ENCODE assay signal across 11 mouse cellular contexts in the genomic region with DNA sequence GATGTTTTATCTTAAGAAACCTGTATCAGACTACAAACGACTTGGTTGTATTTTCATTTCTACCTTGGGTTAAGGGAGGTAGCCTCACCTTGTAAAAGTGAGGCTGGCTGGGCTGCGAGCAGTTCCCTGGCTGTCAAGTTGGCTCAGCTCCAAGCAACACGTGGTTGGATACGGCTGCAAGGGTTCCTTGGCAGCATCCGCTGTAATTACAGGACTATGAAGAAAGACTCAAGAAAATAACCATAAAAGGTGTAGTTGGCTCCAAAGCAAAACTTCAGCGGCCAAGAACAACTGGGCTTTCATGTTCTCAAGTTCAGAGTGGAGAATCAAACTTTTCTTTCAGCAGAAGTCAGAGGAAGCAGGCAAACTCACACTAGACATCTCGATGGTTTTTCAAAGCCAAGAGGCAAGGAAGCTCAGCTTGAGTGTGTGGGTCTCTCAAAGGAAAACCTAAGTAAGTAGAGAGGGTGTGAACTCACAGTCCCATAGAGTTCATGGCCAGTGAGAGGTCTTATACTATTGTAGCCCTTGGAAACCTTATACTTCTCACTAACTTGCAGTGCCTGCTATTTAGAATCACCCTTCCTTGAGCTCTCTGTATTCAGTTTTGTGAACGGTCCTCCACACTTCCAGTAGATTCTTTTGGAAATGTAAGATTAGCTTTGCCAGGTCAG.
A peak's percentile ranks its signal among the peaks of the same experiment; 100 is the strongest.
DNase-seq lines count a peak whose midpoint lies in the region; ATAC-seq lines count a peak whose summit lies in the region.
"Had no signal": no experiment of that assay in that cellular context is flagged by ENCODE, and none has a peak within 500 bp of the region (broad histone marks: within the 10 kb centered on the region; RNA-seq: fewer than 3 reads in every experiment).

No protein-coding gene starts in this region.

- H3K4me2 ChIP-seq in heart, embryonic 11.5 days, result no peak overlapping the region
- no peak overlapping the region for H3K4me2 ChIP-seq in lung, embryonic 16.5 days (ENCODE audit: low read depth, low read length)
- no peak overlapping the region for H3K4me2 ChIP-seq in intestine, embryonic 16.5 days (ENCODE audit: low read depth, low read length)
- H3K4me2 ChIP-seq: heart, embryonic 15.5 days had no signal

- H3K9ac ChIP-seq in heart, embryonic 11.5 days (ENCODE audit: low read depth, low read length), result no peak overlapping the region
- H3K9ac ChIP-seq in lung, embryonic 16.5 days (ENCODE audit: low read length), result no peak overlapping the region
- H3K9ac ChIP-seq in intestine, embryonic 16.5 days (ENCODE audit: low read depth, low read length), result no peak overlapping the region
- H3K9ac ChIP-seq: heart, embryonic 15.5 days had no signal

- WGBS in heart, embryonic 11.5 days (ENCODE audit: insufficient replicate concordance), result 68% methylated on average over 8 of the region's 8 CpGs
- WGBS in lung, embryonic 16.5 days, result 33% methylated on average over 8 of the region's 8 CpGs
- 54% methylated on average over 8 of the region's 8 CpGs for WGBS in intestine, embryonic 16.5 days

- H3K27me3 ChIP-seq in heart, embryonic 11.5 days (ENCODE audit: control insufficient read depth, insufficient read depth, low read length), result no peaks in the 10 kb centered on the region
- H3K27me3 ChIP-seq in lung, embryonic 16.5 days (ENCODE audit: control insufficient read depth, insufficient read depth, low read depth, low read length), result no peaks in the 10 kb centered on the region
- H3K27me3 ChIP-seq in intestine, embryonic 16.5 days (replicated peaks; ENCODE audit: control insufficient read depth, insufficient read depth, low read length), result no peaks in the 10 kb centered on the region
- H3K27me3 ChIP-seq: heart, embryonic 15.5 days had no signal

- H3K9me3 ChIP-seq in heart, embryonic 11.5 days (replicated peaks; ENCODE audit: control insufficient read depth, low read length), result no peaks in the 10 kb centered on the region
- H3K9me3 ChIP-seq in lung, embryonic 16.5 days (ENCODE audit: control insufficient read depth, low read length), result no peaks in the 10 kb centered on the region
- no peaks in the 10 kb centered on the region for H3K9me3 ChIP-seq in intestine, embryonic 16.5 days (ENCODE audit: control insufficient read depth, low read length)
- H3K9me3 ChIP-seq: heart, embryonic 15.5 days had no signal

- H3K36me3 ChIP-seq in heart, embryonic 11.5 days (ENCODE audit: control insufficient read depth, insufficient read depth, low read length), result no peaks in the 10 kb centered on the region
- no peaks in the 10 kb centered on the region for H3K36me3 ChIP-seq in lung, embryonic 16.5 days (ENCODE audit: control insufficient read depth, insufficient read depth, low read length)
- H3K36me3 ChIP-seq in intestine, embryonic 16.5 days (ENCODE audit: control insufficient read depth, insufficient read depth, low read length), result no peaks in the 10 kb centered on the region
- H3K36me3 ChIP-seq: heart, embryonic 15.5 days had no signal

- DNase-seq in heart, adult 18-20 months, result peak; percentile 25 to 30
- peak; percentile 71 for DNase-seq in adrenal gland, postnatal 14 days
- DNase-seq in heart, adult 9 months (ENCODE audit: low spot score in 2 of 2), result peak; percentile 19
- no peak for DNase-seq in thymus, postnatal 0 days (ENCODE audit: low spot score)
- DNase-seq in Muller cell, postnatal 12 days (ENCODE audit: inconsistent ontology term), result no peak
- DNase-seq: cerebellum, adult 9-10 months had no signal

- no peak for ATAC-seq in heart, embryonic 11.5 days (replicated peaks; ENCODE audit: insufficient number of reproducible peaks, low FRiP score, low TSS enrichment)
- 0 out of 2 replicates have a peak, but pooled peaks have one; percentile 43 for ATAC-seq in lung, embryonic 16.5 days (ENCODE audit: low read depth)
- ATAC-seq in intestine, embryonic 16.5 days, result no peak

- H3K4me1 ChIP-seq in heart, embryonic 11.5 days (ENCODE audit: control insufficient read depth, insufficient read depth, low read length), result no peaks in the 10 kb centered on the region
- H3K4me1 ChIP-seq in lung, embryonic 16.5 days (replicated peaks; ENCODE audit: control insufficient read depth, insufficient read depth, low read length), result no peaks in the 10 kb centered on the region
- no peaks in the 10 kb centered on the region for H3K4me1 ChIP-seq in intestine, embryonic 16.5 days (ENCODE audit: control insufficient read depth, insufficient read depth, low read length)
- H3K4me1 ChIP-seq: heart, embryonic 15.5 days had no signal

- no peak overlapping the region for H3K27ac ChIP-seq in heart, embryonic 11.5 days (ENCODE audit: low read depth, low read length)
- no peak overlapping the region for H3K27ac ChIP-seq in lung, embryonic 16.5 days (ENCODE audit: low read length)
- no peak overlapping the region for H3K27ac ChIP-seq in intestine, embryonic 16.5 days (ENCODE audit: low read length)
- H3K27ac ChIP-seq: heart, embryonic 15.5 days; macrophage had no signal

- no peak overlapping the region for H3K4me3 ChIP-seq in heart, embryonic 11.5 days (ENCODE audit: low read depth, low read length)
- no peak overlapping the region for H3K4me3 ChIP-seq in lung, embryonic 16.5 days (ENCODE audit: low read length)
- H3K4me3 ChIP-seq in intestine, embryonic 16.5 days (ENCODE audit: low read length), result no peak overlapping the region
- H3K4me3 ChIP-seq: heart, embryonic 15.5 days had no signal

Comparison
In these comparisons a context has a peak if more than half of its experiments do, and no peak if none do; other contexts are left out.
1. DNase-seq: peak in heart, adult 18-20 months (2 of 2), adrenal gland, postnatal 14 days (single experiment) and heart, adult 9 months (2 of 2); none in thymus, postnatal 0 days (single experiment) and Muller cell, postnatal 12 days (single experiment).